Mouse (Mus musculus): ENCODE measurements around the gene Traf1.

Gene Traf1

DNA sequence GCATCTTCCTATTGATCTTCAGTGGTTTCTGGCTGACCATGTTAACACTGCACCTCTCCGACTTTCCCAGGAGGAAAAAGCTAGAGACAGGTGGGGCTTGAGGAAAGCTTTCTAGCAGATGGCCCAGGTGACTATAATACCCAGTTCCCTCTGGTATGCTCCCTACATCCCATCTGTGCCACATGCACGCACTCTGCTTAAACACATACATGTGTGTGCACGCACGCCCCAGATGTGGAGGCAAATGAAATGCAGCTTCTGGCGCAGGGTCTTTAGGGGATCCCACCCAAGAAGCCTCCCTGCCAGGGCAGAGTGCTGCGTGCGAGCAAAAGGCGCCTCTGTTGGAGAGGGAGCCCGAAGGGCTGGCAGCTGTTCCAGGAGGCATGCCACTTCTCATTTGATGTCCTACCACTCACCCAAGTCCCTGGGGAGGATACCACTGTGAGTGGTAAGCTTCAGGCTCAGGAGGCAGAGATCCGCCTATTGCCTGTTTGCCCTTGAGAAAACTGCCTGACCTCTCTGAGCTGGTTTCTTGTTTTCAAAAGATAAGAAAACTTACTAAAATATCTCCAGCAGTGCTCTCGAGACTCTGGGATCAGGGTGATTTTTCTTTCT lies 20.4 kb downstream of the Traf1 start:
- DNase-seq (ENCODE audit: low read depth, low spot score): no peak

DNA sequence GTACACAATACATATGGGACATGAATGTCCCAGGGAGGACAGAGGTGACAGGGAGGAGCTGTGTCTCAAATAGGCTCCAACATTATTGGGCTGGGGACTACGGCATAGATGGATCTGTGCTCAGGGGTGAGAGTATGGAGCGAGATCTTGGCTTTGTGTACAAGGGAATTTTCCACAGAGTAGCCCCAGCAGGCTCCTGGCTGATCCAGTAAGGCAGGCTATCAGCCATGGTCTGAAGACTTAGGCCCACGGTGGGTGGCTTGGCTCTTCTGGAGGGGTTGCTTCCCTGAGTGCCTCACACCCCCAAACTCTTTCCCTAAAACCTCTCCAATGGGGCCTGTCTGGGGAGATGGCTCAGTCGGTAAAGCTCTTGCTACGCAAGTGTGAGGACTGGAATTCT lies 21.3 kb downstream of the Traf1 start:
- DNase-seq (ENCODE audit: low read depth, low spot score): no peak

GRCm38 (mm10) chr2:34938269-34939208 lies 23.0 kb downstream of the Traf1 start:
- DNase-seq (ENCODE audit: low read depth, low spot score): no peak

DNA sequence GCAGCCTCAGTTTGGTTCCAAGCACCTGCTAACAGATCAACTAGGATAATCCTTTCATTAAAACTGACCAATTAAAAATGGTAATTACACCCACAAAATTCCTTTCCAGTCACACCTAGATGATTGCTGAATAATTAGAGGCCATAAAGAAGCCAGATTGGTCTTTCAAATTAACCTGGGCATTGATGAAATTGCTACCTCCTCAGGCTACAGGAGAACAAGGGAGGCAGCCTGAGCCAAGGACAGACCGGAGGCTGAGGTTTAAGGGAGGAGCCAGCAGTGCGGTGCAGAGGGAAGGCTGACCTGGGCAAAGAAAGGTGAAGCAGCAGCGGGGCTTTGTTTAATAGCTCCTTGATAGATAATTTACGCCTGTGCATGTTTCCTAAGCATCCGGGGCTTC lies 24.1 kb downstream of the Traf1 start:
- DNase-seq (ENCODE audit: low read depth, low spot score): no peak

DNA sequence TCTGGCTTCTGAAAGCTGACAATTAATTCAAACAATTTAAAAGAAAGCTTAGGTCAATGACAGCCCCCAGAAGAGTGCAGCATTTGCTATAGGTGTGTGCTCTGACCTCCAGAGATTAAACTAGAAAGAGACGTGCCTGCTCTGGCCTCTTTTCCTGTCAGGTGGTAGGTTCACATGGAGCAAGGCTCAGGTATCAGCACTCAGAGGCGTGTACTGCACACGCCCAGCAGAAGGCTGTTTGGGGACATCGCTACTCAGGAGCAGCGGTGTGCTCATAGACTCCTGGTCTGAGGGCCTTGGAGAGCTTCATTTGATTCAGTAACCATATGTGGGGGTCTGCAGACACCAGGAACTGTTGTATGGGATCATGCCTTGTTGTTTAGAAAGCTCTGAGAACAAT lies 34.3 kb downstream of the Traf1 start:
- DNase-seq (ENCODE audit: low read depth, low spot score): no peak

- no peak for DNase-seq (ENCODE audit: low read depth, low spot score)
These were observed 38.8 kb downstream of the Traf1 start for GRCm38 (mm10) chr2:34922729-34923128.

- no peak for DNase-seq (ENCODE audit: low read depth, low spot score)
These were observed 41.4 kb downstream of the Traf1 start for GRCm38 (mm10) chr2:34920144-34920543.

DNA sequence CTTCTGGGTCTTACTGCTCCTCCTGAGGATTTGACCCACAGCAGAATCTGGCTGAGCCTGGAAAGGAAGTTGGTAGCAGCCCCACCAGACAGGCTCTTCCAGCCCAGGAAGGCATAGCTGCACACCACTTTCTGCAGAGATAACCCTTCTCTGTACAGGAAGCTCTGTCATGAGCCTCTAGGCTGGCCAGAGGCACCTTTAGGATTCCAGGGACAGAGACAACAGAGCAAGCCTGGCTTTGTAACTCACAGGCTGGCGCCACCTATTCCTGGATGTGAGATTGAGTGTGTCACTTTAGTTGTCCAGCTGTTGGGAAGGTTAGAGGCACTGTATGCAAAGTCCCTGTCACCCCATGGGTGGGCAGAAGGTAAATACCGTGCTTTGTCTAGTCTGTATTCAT lies 46.5 kb downstream of the Traf1 start:
- DNase-seq (ENCODE audit: low read depth, low spot score): no peak

- DNase-seq (ENCODE audit: low read depth, low spot score): no peak
These were observed 46.8 kb downstream of the Traf1 start for GRCm38 (mm10) chr2:34914823-34915082.

- no peak for DNase-seq (ENCODE audit: low read depth, low spot score)
These were observed 47.3 kb downstream of the Traf1 start for GRCm38 (mm10) chr2:34914069-34914822.

GRCm38 (mm10) chr2:34913218-34914068 lies 48.1 kb downstream of the Traf1 start, which contains the start of gene Phf19:
Phf19 (minus strand) TSS chr2:34914026.
- no peak for DNase-seq (ENCODE audit: low read depth, low spot score)

DNA sequence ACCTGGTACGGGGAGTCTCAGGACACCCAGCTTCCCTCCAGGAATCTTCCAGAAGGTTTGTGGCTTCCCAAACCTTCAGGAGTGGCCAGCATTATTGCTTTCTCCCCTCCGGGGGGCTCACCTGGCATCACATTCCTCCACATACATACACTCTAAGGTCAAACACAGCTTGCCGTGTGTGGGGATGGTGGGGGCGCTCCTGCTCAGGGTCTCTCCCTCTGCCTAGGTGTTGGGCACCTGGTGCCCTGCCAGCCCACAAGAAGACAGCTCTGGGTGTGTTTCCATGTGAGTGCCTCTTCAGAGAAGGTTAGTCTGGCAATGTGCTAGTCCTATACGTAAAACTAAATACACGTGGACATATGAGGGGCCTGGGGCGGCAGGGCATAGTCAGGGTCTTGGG lies 49.0 kb downstream of the Traf1 start:
- DNase-seq (ENCODE audit: low read depth, low spot score): no peak

DNA sequence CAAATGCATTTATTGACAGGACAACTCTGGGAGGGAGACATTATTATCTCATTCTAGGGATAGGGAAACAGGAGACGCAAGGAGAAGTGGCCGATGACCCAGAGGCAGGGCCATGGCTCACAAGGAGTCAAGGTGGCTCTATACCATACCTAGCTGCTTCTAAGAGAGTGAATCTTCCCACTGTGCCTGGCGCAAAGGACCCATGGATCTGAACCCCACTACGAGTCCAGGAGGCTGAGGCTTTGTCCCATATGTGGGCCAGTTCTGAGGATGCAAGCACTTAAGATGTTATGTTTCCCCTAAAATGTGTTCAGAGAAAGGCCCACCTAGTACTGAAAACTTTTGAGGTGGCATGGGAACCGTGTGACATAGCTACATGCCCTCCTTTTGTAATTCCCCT lies 49.7 kb downstream of the Traf1 start:
- DNase-seq (ENCODE audit: low read depth, low spot score): no peak

GRCm38 (mm10) chr2:34909719-34910118 lies 51.9 kb downstream of the Traf1 start:
- no peak for DNase-seq (ENCODE audit: low read depth, low spot score)

DNA sequence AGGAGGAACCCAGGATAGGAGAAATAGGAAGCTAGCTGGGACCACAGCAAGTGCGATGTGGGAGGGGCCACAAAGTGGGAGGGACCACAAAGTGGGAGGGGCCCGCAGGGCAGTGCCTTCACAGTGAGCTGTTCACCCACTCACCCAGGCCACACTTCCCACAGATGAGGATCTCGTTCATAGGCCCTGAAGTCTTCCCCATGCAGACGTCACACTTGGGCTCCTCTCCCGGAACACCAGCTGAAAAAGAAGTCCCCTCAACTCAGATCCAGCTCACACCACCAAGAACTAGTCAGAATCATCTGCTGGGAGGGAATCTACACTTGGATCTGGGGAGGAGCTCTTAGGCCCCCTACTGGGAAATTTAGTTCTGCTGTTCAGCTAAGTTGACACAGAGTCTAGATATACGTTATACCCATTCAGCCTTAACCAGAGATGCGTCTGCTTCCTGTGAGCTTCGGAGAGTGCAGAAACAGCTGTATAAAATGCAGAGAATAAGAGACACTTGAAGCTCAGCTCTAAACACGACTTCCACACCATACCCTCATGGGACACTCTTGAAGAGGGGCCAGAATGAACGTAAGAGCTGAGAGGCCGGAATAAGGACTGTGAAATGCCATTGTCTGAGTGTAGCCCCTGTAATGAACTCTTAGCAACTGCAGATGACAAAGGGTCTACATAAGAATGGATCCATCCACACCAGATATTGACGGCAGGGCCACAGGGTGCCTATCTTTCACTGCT lies 54.5 kb downstream of the Traf1 start:
- DNase-seq (ENCODE audit: low read depth, low spot score): peak; percentile 29

DNA sequence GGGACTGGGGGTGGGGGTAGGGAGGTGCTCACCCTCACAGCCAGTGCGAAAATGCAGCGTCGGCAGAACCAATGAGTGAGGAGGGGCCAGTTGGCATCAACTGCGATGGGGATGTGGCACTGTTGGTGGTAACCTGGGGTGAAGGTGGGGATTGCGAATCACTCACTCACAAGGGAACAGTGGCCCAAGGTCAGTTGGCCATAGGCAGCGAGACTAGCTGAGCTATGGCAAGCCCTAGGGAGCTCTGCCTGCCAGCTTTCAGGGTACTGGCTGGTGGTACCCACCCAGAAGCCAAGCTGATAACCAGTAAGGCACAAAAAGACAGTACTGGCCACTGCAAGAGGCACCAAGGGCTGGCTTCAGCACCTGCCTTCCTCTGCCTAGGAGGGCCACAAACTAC lies 55.1 kb downstream of the Traf1 start:
- no peak for DNase-seq (ENCODE audit: low read depth, low spot score)

DNA sequence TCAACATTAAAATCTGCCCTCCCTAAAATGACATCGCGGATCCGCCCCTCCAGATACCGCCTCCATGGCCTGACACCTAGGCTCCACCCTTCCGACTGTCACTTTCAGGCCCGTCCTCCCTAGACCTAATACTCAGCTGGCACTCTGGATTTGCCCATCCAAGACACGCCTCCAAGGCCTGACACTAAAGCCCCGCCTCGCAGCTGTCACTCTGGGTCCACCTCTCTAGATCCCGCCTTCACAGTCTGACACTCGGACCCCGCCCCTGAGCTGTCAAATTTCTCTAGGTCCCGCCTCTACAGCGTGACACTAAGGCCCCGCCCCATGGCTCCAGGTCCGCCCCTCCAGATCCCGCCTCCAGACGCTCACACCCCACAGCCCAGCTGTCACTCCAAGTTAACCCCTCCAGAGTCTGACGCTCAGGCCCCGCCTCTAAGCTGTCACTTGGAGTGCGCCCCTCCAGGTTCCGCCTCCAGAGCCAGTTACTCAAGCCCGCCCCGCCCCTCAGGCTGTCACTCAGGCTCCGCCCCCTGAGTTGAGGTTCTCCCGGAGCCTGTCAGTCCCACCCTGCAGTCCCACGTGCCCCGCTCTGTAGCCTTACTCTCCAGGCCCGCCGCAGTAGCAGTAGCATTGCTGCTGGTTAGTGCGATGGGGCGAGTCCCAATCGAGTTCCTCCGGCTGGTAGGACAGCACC lies 56.6 kb downstream of the Traf1 start:
- DNase-seq (ENCODE audit: low read depth, low spot score): peak; percentile 99

DNA sequence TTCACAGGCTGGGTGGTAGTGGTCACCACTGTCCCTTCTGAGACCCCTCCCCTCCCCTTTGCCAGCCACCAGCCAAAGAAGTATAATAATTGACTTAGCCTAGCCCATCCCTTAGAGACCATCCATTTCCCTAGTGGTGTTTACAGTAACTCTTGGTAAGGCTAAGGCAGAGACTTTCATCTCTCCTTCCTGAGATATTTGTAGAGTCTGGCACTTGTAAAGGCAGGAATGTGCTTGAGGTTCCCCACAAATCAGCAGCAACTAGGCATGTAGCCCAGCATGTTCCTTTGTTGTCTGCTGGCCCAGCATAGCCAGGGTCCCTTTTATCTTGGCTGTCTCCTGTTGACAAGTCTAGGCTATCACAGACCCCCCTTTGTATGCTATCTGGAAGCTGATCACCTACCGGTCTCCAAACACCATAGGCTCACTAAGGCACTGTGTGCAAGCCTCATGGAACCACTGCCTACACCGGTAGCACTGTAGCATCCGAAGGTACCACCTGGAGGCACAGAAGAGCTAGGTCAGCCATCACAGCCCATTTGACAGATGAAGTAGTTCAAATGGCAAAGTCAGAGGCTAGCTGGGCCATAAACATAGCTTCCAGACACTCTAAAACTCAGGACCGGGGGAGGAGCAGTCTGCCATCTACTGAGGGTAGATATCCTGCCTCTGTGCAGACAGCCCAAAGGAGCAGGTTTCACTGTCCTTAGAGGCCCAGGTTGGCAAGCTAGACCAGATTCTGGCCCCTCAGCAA lies 57.7 kb downstream of the Traf1 start:
- DNase-seq (ENCODE audit: low read depth, low spot score): no peak

DNA sequence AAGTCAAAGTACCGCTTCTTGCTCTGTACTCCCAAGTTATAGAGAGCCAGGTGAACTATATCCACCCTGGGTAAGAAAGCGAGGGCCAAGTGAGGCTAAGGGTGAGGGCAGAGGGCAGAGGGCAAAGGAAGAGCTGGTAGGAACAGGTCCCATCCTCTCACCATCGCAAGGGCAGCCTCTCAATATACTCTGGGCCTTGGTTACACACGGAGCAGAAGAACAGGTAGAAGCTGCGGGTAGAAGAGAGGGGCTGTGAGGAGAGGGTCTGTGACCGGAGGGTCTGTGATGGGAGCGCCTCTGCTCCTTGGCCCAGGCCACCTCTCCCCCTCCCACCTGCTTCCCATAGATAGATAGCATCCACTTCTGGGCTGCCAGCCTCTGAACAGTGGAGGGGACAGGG lies 58.4 kb downstream of the Traf1 start:
- DNase-seq (ENCODE audit: low read depth, low spot score): no peak

GRCm38 (mm10) chr2:34902731-34903130 lies 58.8 kb downstream of the Traf1 start:
- no peak for DNase-seq (ENCODE audit: low read depth, low spot score)
